Mouse (Mus musculus) intestine, postnatal 0 days (tissue): Measurements from ENCODE around the gene Heatr4. TPM values are rescaled to one million over a fixed set of nuclear protein-coding genes. Genes with fewer than 3 reads are reported as not detected.
"Not testable (repeated sequence)": the region's sequence is repeated elsewhere in the genome, so short reads cannot be mapped to it uniquely, and the experiment has no call there.

ENCODE experiments used
- ATAC-seq: fragments of 200-750 bp; cut with Nextera tagmentation; 2 replicates; pipeline ENCODE4 v1.8.0; 2017; ENCODE audit warnings: mild to moderate bottlenecking, moderate TSS enrichment, moderate library complexity
- H3K27ac ChIP-seq: fragments of 300-500 bp; sonication (generic); 2 replicates; pipeline ENCODE4 v1.5.1; 2014; ENCODE audit warnings: mild to moderate bottlenecking, low read depth, low read length, moderate library complexity
- H3K27me3 ChIP-seq: fragments of 300-500 bp; sonication (generic); replicated peaks from 2 replicates; pipeline ENCODE4 v1.6.1; 2014; ENCODE audit warnings: low read length, mixed read lengths; ENCODE audit not compliant: control insufficient read depth, insufficient read depth
- H3K36me3 ChIP-seq: fragments of 300-500 bp; sonication (generic); 2 replicates; pipeline ENCODE4 v1.6.1; 2014; ENCODE audit warnings: mild to moderate bottlenecking, moderate library complexity; ENCODE audit not compliant: control insufficient read depth, insufficient read depth
- H3K4me1 ChIP-seq: fragments of 300-500 bp; sonication (generic); replicated peaks from 2 replicates; pipeline ENCODE4 v1.6.1; 2014; ENCODE audit warnings: antibody characterized with exemption, low read length, mixed read lengths; ENCODE audit not compliant: control insufficient read depth, insufficient read depth
- H3K4me2 ChIP-seq: fragments of 300-500 bp; sonication (generic); replicated peaks from 2 replicates; pipeline ENCODE4 v1.6.1; 2014; ENCODE audit warnings: low read depth, mild to moderate bottlenecking, moderate library complexity
- H3K4me3 ChIP-seq: fragments of 300-500 bp; sonication (generic); 2 replicates; pipeline ENCODE4 v1.5.1; 2014; ENCODE audit warnings: low read depth, low read length
- H3K9ac ChIP-seq: fragments of 300-500 bp; sonication (generic); 2 replicates; pipeline ENCODE4 v1.6.1; 2014; ENCODE audit warnings: mild to moderate bottlenecking, low read depth, low read length
- H3K9me3 ChIP-seq: fragments of 300-500 bp; sonication (generic); 2 replicates; pipeline ENCODE4 v1.6.1; 2016; ENCODE audit warnings: mixed run types; ENCODE audit not compliant: control insufficient read depth
- CTCF ChIP-seq: sonication (generic); IDR thresholded peaks from 2 replicates; pipeline ENCODE4 v1.5.1; 2016; ENCODE audit warnings: low read depth, mild to moderate bottlenecking, control low read depth, antibody characterized with exemption, moderate library complexity
- WGBS: fragments of 180-500 bp; shearing (Covaris S2); extraction: QIAGEN DNeasy Blood & Tissue Kit; methylation state at CpG from one replicate; pipeline ENCODE4 v1.1.7; 2014; 5-methylcytosine and 5-hydroxymethylcytosine counted together
- polyA plus RNA-seq: library from polyadenylated mRNA; unstranded; fragments of >200 nt; fragmentation: Nextera tagmentation; extraction: Ambion mirVana; gene quantifications from 2 replicates; pipeline ENCODE4 v1.2.1, GENCODE M21; 2015

Heatr4 gene
- polyA plus RNA-seq, 1 experiment from 2014 or later = 0.04 TPM

GRCm38 (mm10) chr12:83949043-83949442 is 35.6 kb downstream of the Heatr4 start:
- H3K27ac ChIP-seq = no peak overlapping the region
- no peaks in the 10 kb centered on the region for H3K27me3 ChIP-seq
- H3K9me3 ChIP-seq = no peaks in the 10 kb centered on the region
- H3K9ac ChIP-seq = no peak overlapping the region
- H3K4me2 ChIP-seq = no peak overlapping the region
- 0 out of 2 replicates have a peak, but pooled peaks cover 3% of the 10 kb centered on the region for H3K4me1 ChIP-seq
- no peaks in the 10 kb centered on the region for H3K36me3 ChIP-seq
- TF ChIP-seq CTCF = no peak
- H3K4me3 ChIP-seq = no peak overlapping the region
- ATAC-seq = no peak
- 57% methylated on average over 4 of the region's 4 CpGs for WGBS

GRCm38 (mm10) chr12:83947260-83947811 is 37.3 kb downstream of the Heatr4 start:
- no peak for TF ChIP-seq CTCF
- no peak overlapping the region for H3K27ac ChIP-seq
- no peak overlapping the region for H3K9ac ChIP-seq
- no peak overlapping the region for H3K4me3 ChIP-seq
- WGBS = 68% methylated on average over 8 of the region's 8 CpGs
- H3K4me2 ChIP-seq = no peak overlapping the region
- H3K36me3 ChIP-seq = no peaks in the 10 kb centered on the region
- H3K9me3 ChIP-seq = no peaks in the 10 kb centered on the region
- H3K4me1 ChIP-seq = no peaks in the 10 kb centered on the region
- ATAC-seq = no peak
- no peaks in the 10 kb centered on the region for H3K27me3 ChIP-seq

- 56% methylated on average over 3 of the region's 3 CpGs for WGBS
- Histone ChIP-seq H3K27me3 (no peaks in the 10 kb centered on the region), H3K4me3 (no peak overlapping the region), H3K27ac (no peak overlapping the region), H3K4me1 (no peaks in the 10 kb centered on the region), H3K36me3 (no peaks in the 10 kb centered on the region), H3K9me3 (no peaks in the 10 kb centered on the region), H3K9ac (no peak overlapping the region), H3K4me2 (no peak overlapping the region)
- no peak for TF ChIP-seq CTCF
- ATAC-seq = no peak
Measured at GRCm38 (mm10) chr12:83941938-83942337, 42.7 kb downstream of the Heatr4 start.

GRCm38 (mm10) chr12:83940031-83940430 is 44.6 kb downstream of the Heatr4 start:
- TF ChIP-seq CTCF = no peak
- Histone ChIP-seq H3K9me3 (no peaks in the 10 kb centered on the region), H3K4me3 (no peak overlapping the region), H3K9ac (no peak overlapping the region), H3K36me3 (no peaks in the 10 kb centered on the region), H3K27me3 (no peaks in the 10 kb centered on the region), H3K4me1 (no peaks in the 10 kb centered on the region), H3K4me2 (no peak overlapping the region), H3K27ac (no peak overlapping the region)
- no peak for ATAC-seq
- 78% methylated on average over 4 of the region's 4 CpGs for whole genome bisulfite sequencing

GRCm38 (mm10) chr12:83939332-83939731 is 45.3 kb downstream of the Heatr4 start:
- no peaks in the 10 kb centered on the region for H3K9me3 ChIP-seq
- no peaks in the 10 kb centered on the region for H3K27me3 ChIP-seq
- H3K4me3 ChIP-seq = no peak overlapping the region
- 90% methylated on average over 2 of the region's 2 CpGs for WGBS
- H3K27ac ChIP-seq = no peak overlapping the region
- ATAC-seq = no peak
- H3K4me1 ChIP-seq = no peaks in the 10 kb centered on the region
- H3K9ac ChIP-seq = no peak overlapping the region
- no peak overlapping the region for H3K4me2 ChIP-seq
- TF ChIP-seq CTCF = no peak
- no peaks in the 10 kb centered on the region for H3K36me3 ChIP-seq

GRCm38 (mm10) chr12:83938592-83938991 is 46.1 kb downstream of the Heatr4 start:
- H3K4me2 ChIP-seq, H3K4me3 ChIP-seq, H3K27ac ChIP-seq, H3K27me3 ChIP-seq, ATAC-seq, H3K4me1 ChIP-seq, H3K9me3 ChIP-seq, H3K36me3 ChIP-seq, H3K9ac ChIP-seq: not testable (repeated sequence)
- WGBS = 45% methylated on average over 1 of the region's 1 CpGs

GRCm38 (mm10) chr12:83937600-83937999 is 47.1 kb downstream of the Heatr4 start:
- ATAC-seq = no peak
- Histone ChIP-seq H3K9me3 (no peaks in the 10 kb centered on the region), H3K4me1 (no peaks in the 10 kb centered on the region), H3K4me2 (no peak overlapping the region), H3K27ac (no peak overlapping the region), H3K9ac (no peak overlapping the region), H3K36me3 (no peaks in the 10 kb centered on the region), H3K27me3 (no peaks in the 10 kb centered on the region), H3K4me3 (no peak overlapping the region)
- 60% methylated on average over 10 of the region's 10 CpGs for WGBS
- TF ChIP-seq CTCF = peak; percentile 63
